ENCODE assay signal across 7 mouse cellular contexts in genomic region chr2:61668260-61668659, GRCm38 (mm10). TPM values are rescaled to one million over a fixed set of nuclear protein-coding genes. Genes with fewer than 3 reads are reported as not detected.
A peak's percentile ranks its signal among the peaks of the same experiment; 100 is the strongest.
DNase-seq lines count a peak whose midpoint lies in the region; ATAC-seq and TF ChIP-seq lines count a peak whose summit lies in the region.

No protein-coding gene starts in this region.

- no peak overlapping the region for H3K27ac ChIP-seq in neural tube, embryonic 15.5 days (replicated peaks)
- no peak overlapping the region for H3K27ac ChIP-seq in liver, postnatal 0 days (ENCODE audit: low read depth)

- peak; percentile 74 for TF ChIP-seq CTCF in liver, postnatal 0 days (IDR thresholded peaks at IDR 0.05; ENCODE audit: low read depth)

- no peaks in the 10 kb centered on the region for H3K36me3 ChIP-seq in neural tube, embryonic 15.5 days
- no peaks in the 10 kb centered on the region for H3K36me3 ChIP-seq in liver, postnatal 0 days (replicated peaks; ENCODE audit: insufficient read depth, low read length)

- TF ChIP-seq EP300 in liver, postnatal 0 days (IDR thresholded peaks at IDR 0.05; ENCODE audit: low read depth), result no peak

- no peak overlapping the region for H3K4me2 ChIP-seq in neural tube, embryonic 15.5 days
- no peak overlapping the region for H3K4me2 ChIP-seq in liver, postnatal 0 days (ENCODE audit: low read depth, low read length)

- H3K9ac ChIP-seq in neural tube, embryonic 15.5 days (replicated peaks), result no peak overlapping the region
- H3K9ac ChIP-seq in liver, postnatal 0 days (replicated peaks), result no peak overlapping the region

- H3K27me3 ChIP-seq in neural tube, embryonic 15.5 days (replicated peaks), result no peaks in the 10 kb centered on the region
- H3K27me3 ChIP-seq in liver, postnatal 0 days (ENCODE audit: insufficient read depth, low read length), result no peaks in the 10 kb centered on the region

- ATAC-seq in neural tube, embryonic 15.5 days (ENCODE audit: low FRiP score), result no peak
- ATAC-seq in granulocyte monocyte progenitor cell, adult 5-6 weeks (replicated peaks; ENCODE audit: poor library complexity, severe bottlenecking), result peak; percentile 89
- ATAC-seq in liver, postnatal 0 days, result no peak

- no peaks in the 10 kb centered on the region for H3K4me1 ChIP-seq in neural tube, embryonic 15.5 days
- H3K4me1 ChIP-seq in liver, postnatal 0 days (ENCODE audit: insufficient read depth), result no peaks in the 10 kb centered on the region

- H3K4me3 ChIP-seq in neural tube, embryonic 15.5 days (replicated peaks), result no peak overlapping the region
- no peak overlapping the region for H3K4me3 ChIP-seq in liver, postnatal 0 days (ENCODE audit: low read depth, low read length)

- H3K9me3 ChIP-seq in neural tube, embryonic 15.5 days (replicated peaks), result no peaks in the 10 kb centered on the region
- H3K9me3 ChIP-seq in liver, postnatal 0 days (ENCODE audit: low read length), result no peaks in the 10 kb centered on the region

- WGBS in neural tube, embryonic 15.5 days, result 28% methylated on average over 4 of the region's 4 CpGs
- 30% methylated on average over 4 of the region's 4 CpGs for WGBS in liver, postnatal 0 days (ENCODE audit: insufficient replicate concordance)

- peak; percentile 24 for DNase-seq in neural tube, embryonic 10.5 days (ENCODE audit: extremely low spot score, low spot score)
- peak; percentile 61 for DNase-seq in R1 (ENCODE audit: low read depth, low spot score)
- DNase-seq in cerebellum, adult 18-20 months, result peak; percentile 68 to 78
- peak; percentile 70 for DNase-seq in liver, postnatal 0 days
- peak; percentile 59 for DNase-seq in right cerebral cortex, postnatal 4 days

RNA-seq across cellular contexts. Expression of gene Psmd14, which starts 43.2 kb away (rescaled TPM):
- 189 and 190 TPM in 2 replicates for polyA plus RNA-seq in neural tube, embryonic 15.5 days (2015; fragmentation: Nextera tagmentation; extraction: Ambion mirVana)
- 149 and 152 TPM in 2 replicates for total RNA-seq in granulocyte monocyte progenitor cell, adult 5-6 weeks (2014; fragmentation: Nextera tagmentation)
- 214 TPM in 2 replicates for total RNA-seq in granulocyte monocyte progenitor cell, adult 5-6 weeks (2017)
- 70.8 and 83.4 TPM in 2 replicates for polyA plus RNA-seq in liver, postnatal 0 days (2015; fragmentation: Nextera tagmentation; extraction: Ambion mirVana)
